Mouse (Mus musculus) lung, adult 2 months (tissue): Measurements from ENCODE around the gene Glis2.

Source experiments
- CTCF ChIP-seq: fragments of 200-500 bp; IDR thresholded peaks from 2 replicates; pipeline ENCODE4 v1.5.1; 2011; ENCODE audit warnings: mild to moderate bottlenecking, low read length, control low read depth; ENCODE audit not compliant: insufficient read depth
- POLR2A ChIP-seq: fragments of 200-500 bp; IDR thresholded peaks from 2 replicates; pipeline ENCODE4 v1.6.1; 2011; ENCODE audit warnings: low read depth, mild to moderate bottlenecking, control low read depth, low read length, borderline replicate concordance; ENCODE audit errors: extremely low read depth

DNA sequence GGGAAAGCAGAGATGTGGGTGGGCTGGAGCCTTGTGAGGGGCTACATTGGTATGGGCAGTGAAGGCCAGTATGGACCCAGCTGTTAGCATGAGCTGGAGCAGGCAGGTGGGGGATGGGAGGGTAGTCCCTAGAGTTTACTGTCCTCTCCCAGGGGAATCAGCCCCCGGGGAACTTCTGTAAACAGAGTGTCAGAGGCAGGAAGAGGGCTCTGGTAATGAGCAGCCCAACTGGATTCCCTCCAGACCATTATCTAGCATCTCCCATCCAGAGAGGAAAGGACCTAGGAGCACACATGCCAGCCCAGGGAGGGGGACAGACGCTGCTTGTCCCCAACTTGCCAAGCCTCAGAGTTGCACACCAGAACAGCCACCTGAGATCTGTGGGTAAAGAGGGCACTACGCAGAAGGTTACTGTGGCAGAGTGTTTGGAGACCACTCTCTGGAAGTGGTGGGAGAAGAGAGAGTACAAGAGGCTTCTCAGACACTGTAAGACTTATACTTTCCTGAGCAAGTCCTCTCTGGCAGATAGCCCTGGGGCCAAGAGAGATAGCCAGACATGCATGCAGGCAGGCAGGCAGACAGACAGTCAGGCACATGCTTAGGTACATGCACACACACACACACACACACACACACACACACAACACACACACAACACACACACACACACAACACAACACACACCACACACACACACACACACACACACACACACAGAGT lies 46.8 kb downstream of the Glis2 start:
- TF ChIP-seq CTCF: no peak
- TF ChIP-seq POLR2A: no peak
